Mouse (Mus musculus) urinary bladder, postnatal 25 days (tissue): Measurements from ENCODE around the gene Stap2.

Experiments
- DNase-seq: peaks from one replicate; pipeline ENCODE4 v3.0.0; 2022; ENCODE audit warnings: low spot score

Stap2 gene

GRCm38 (mm10) chr17:56024931-56025330 lies 19.5 kb upstream of the Stap2 start:
- DNase-seq, result no peak

- DNase-seq, result no peak
Measured at GRCm38 (mm10) chr17:56024476-56024875, 19.1 kb upstream of the Stap2 start.

- no peak for DNase-seq
Measured at GRCm38 (mm10) chr17:56023386-56023785, 18.0 kb upstream of the Stap2 start.

- no peak for DNase-seq
Measured at GRCm38 (mm10) chr17:56022989-56023290, 17.6 kb upstream of the Stap2 start.

- DNase-seq, result no peak
Measured at GRCm38 (mm10) chr17:56022131-56022988, 17.0 kb upstream of the Stap2 start.

GRCm38 (mm10) chr17:56021161-56021910 lies 16.0 kb upstream of the Stap2 start:
- no peak for DNase-seq

- DNase-seq, result no peak
Measured at GRCm38 (mm10) chr17:56020400-56021084, 15.2 kb upstream of the Stap2 start.

- DNase-seq, result peak; percentile 48
Measured at GRCm38 (mm10) chr17:56018347-56019131, 13.2 kb upstream of the Stap2 start.

- no peak for DNase-seq
Measured at GRCm38 (mm10) chr17:56017848-56018247, 12.5 kb upstream of the Stap2 start.

- no peak for DNase-seq
Measured at GRCm38 (mm10) chr17:56016793-56017785, 11.7 kb upstream of the Stap2 start.

GRCm38 (mm10) chr17:56016382-56016781 lies 11.0 kb upstream of the Stap2 start:
- no peak for DNase-seq

- no peak for DNase-seq
Measured at GRCm38 (mm10) chr17:56015293-56015692, 9.9 kb upstream of the Stap2 start.

- DNase-seq, result no peak
Measured at GRCm38 (mm10) chr17:56011441-56011840, 6.1 kb upstream of the Stap2 start.

- DNase-seq, result peak; percentile 84
Measured at GRCm38 (mm10) chr17:56010681-56011080, 5.3 kb upstream of the Stap2 start.

GRCm38 (mm10) chr17:56010255-56010654 lies 4.9 kb upstream of the Stap2 start:
- no peak for DNase-seq

- DNase-seq, result no peak
Measured at GRCm38 (mm10) chr17:56009962-56010240, 4.5 kb upstream of the Stap2 start.

GRCm38 (mm10) chr17:56009088-56009961 lies 3.9 kb upstream of the Stap2 start:
- DNase-seq, result peak; percentile 79

- DNase-seq, result peak; percentile 80
Measured at GRCm38 (mm10) chr17:56008356-56009087, 3.1 kb upstream of the Stap2 start.
